Mouse (Mus musculus): ENCODE results near the gene Ube2m. TPM values are rescaled to one million over a fixed set of nuclear protein-coding genes. Genes with fewer than 3 reads are reported as not detected.
A peak's percentile ranks its signal among the peaks of the same experiment; 100 is the strongest.
"Not testable (repeated sequence)": the region's sequence is repeated elsewhere in the genome, so short reads cannot be mapped to it uniquely, and the experiment has no call there.

Gene Ube2m
- polyA plus RNA-seq (2015; fragmentation: Nextera tagmentation; extraction: Ambion mirVana) = 74.0 and 83.9 TPM in 2 replicates

DNA sequence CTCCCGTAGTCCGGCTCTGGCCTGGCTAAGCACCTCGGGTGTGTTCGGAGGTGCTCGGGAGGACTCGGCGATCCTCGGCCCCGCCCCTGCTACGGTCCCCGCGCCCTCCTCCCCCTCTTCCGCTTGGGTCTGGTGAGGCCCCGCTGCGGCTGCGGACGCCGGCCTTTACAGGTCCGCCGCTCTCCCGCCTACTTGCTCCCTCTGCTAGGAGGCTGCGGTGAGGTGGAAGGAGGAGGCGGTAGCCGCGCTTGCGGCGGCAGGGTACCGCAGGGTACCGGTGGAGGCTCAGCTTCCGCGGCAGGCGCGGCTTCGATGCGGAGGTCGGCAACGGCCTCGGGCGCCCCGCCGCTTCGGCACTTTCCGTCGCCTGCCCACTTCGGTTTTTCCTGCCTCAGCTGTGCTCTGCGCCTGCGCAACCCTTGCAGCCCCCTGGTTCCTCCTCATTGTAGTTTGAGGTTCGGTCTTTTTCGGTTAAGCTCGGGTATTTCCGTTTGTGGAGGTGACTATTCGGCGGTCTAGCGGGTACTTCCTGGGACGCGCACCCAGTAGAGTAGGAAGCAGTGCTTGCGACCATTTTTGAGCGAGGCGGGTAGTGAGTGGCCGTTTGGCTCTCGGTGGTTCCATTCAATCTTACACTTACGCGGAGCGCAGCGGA is at the start of gene Ube2m:
Gene Ube2m (minus strand): TSS at position 375 of the 655 bp plus-strand sequence.
- Histone ChIP-seq H3K4me3 (ENCODE audit: low read depth, low read length) (peak within 1 kb of the TSS; percentile 72), H3K27ac (ENCODE audit: low read length) (peak within 1 kb of the TSS; percentile 100), H3K9me3 (replicated peaks; ENCODE audit: control insufficient read depth, low read length, poor library complexity, severe bottlenecking) (no peaks in the 10 kb centered on the region), H3K4me2 (ENCODE audit: low read length) (peak within 1 kb of the TSS; percentile 89), H3K27me3 (ENCODE audit: control insufficient read depth, insufficient read depth, low read depth, low read length) (peaks cover 6% of the 10 kb centered on the region), H3K9ac (ENCODE audit: low read depth, low read length) (peak within 1 kb of the TSS; percentile 97), H3K36me3 (ENCODE audit: control insufficient read depth, insufficient read depth, low read length) (peaks cover 5% of the 10 kb centered on the region; the same call in 1 of the 2 replicates), H3K4me1 (ENCODE audit: control insufficient read depth, insufficient read depth, low read length) (peaks cover 34% of the 10 kb centered on the region)
- peak; percentile 91 for ATAC-seq
- 0% methylated on average over 51 of the region's 65 CpGs for WGBS

DNA sequence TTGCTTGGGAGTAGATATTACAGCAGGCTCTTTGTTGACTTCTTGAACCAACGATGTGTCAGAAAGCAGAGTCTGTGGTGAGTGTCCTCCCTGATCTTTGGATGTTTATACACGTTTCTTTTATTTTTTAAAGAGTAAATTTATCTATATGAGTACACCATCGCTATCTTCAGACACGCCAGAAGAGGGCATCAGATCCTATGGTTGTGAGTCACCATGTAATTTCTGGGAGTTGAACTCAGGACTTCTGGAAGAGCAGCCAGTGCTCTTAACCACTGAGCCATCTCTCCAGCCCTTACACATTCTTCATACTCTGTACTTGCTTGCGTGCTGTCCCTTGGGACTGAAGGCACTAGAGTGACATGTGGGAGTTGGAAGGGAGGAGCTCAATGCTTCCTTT is 34.2 kb upstream of the Ube2m start:
- Histone ChIP-seq H3K4me3 (ENCODE audit: low read depth, low read length) (no peak overlapping the region), H3K36me3 (ENCODE audit: control insufficient read depth, insufficient read depth, low read length) (no peaks in the 10 kb centered on the region), H3K4me1 (ENCODE audit: control insufficient read depth, insufficient read depth, low read length) (no peaks in the 10 kb centered on the region), H3K9ac (ENCODE audit: low read depth, low read length) (no peak overlapping the region), H3K9me3 (replicated peaks; ENCODE audit: control insufficient read depth, low read length, poor library complexity, severe bottlenecking) (no peaks in the 10 kb centered on the region), H3K27ac (ENCODE audit: low read length) (no peak overlapping the region), H3K27me3 (ENCODE audit: control insufficient read depth, insufficient read depth, low read depth, low read length) (no peaks in the 10 kb centered on the region), H3K4me2 (ENCODE audit: low read length) (no peak overlapping the region)
- ATAC-seq = no peak
- 57% methylated on average over 5 of the region's 5 CpGs for WGBS

DNA sequence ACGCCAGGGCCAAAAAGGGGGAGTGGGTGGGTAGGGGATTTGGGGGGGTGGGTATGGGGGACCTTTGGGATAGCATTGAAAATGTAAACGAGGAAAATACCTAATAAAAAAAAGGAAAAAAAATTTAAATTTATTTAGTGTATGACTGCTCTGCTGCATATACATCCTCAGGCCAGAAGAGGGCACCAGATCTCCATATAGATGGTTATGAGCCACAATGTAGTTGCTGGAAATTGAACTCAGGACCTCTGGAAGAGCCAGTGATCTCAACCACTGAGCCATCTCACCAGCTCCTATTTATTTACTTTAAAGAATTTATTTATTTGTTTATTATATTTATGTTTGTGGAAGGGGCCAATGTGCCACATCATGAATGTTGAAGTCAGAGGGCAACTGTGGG is 25.3 kb upstream of the Ube2m start:
- not testable (repeated sequence) for H3K9ac ChIP-seq (ENCODE audit: low read depth, low read length); H3K4me2 ChIP-seq (ENCODE audit: low read length); H3K4me3 ChIP-seq (ENCODE audit: low read depth, low read length); H3K27me3 ChIP-seq (ENCODE audit: control insufficient read depth, insufficient read depth, low read depth, low read length); H3K36me3 ChIP-seq (ENCODE audit: control insufficient read depth, insufficient read depth, low read length); H3K4me1 ChIP-seq (ENCODE audit: control insufficient read depth, insufficient read depth, low read length); ATAC-seq; H3K9me3 ChIP-seq (replicated peaks; ENCODE audit: control insufficient read depth, low read length, poor library complexity, severe bottlenecking); H3K27ac ChIP-seq (ENCODE audit: low read length)
- 22% methylated on average over 1 of the region's 2 CpGs for WGBS

DNA sequence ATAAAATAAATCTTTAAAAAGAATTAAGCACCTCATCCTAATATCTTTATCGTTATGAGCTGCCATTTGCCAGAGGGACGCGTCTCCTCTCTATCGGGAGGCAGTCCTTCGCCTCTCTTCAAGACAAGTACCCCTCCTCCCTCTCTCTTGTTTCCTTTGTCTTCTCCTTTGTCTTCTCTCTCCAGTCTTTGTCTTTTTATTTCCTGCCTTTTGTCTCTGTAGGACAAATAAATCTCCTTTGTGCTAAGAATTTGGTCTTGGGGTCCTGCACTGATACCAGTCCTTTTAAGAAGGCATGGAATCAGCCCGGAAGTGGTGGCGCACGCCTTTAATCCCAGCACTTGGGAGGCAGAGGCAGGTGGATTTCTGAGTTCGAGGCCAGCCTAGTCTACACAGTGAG is 21.5 kb upstream of the Ube2m start:
- H3K4me3 ChIP-seq (ENCODE audit: low read depth, low read length) = no peak overlapping the region
- no peaks in the 10 kb centered on the region for H3K36me3 ChIP-seq (ENCODE audit: control insufficient read depth, insufficient read depth, low read length)
- no peaks in the 10 kb centered on the region for H3K27me3 ChIP-seq (ENCODE audit: control insufficient read depth, insufficient read depth, low read depth, low read length)
- no peaks in the 10 kb centered on the region; the same call in 1 of the 2 replicates for H3K9me3 ChIP-seq (replicated peaks; ENCODE audit: control insufficient read depth, low read length, poor library complexity, severe bottlenecking)
- H3K4me2 ChIP-seq (ENCODE audit: low read length) = no peak overlapping the region
- H3K4me1 ChIP-seq (ENCODE audit: control insufficient read depth, insufficient read depth, low read length) = peaks cover 3% of the 10 kb centered on the region; the same call in 1 of the 2 replicates
- H3K9ac ChIP-seq (ENCODE audit: low read depth, low read length) = no peak overlapping the region
- no peak for ATAC-seq
- 85% methylated on average over 9 of the region's 9 CpGs for WGBS
- H3K27ac ChIP-seq (ENCODE audit: low read length) = no peak overlapping the region

DNA sequence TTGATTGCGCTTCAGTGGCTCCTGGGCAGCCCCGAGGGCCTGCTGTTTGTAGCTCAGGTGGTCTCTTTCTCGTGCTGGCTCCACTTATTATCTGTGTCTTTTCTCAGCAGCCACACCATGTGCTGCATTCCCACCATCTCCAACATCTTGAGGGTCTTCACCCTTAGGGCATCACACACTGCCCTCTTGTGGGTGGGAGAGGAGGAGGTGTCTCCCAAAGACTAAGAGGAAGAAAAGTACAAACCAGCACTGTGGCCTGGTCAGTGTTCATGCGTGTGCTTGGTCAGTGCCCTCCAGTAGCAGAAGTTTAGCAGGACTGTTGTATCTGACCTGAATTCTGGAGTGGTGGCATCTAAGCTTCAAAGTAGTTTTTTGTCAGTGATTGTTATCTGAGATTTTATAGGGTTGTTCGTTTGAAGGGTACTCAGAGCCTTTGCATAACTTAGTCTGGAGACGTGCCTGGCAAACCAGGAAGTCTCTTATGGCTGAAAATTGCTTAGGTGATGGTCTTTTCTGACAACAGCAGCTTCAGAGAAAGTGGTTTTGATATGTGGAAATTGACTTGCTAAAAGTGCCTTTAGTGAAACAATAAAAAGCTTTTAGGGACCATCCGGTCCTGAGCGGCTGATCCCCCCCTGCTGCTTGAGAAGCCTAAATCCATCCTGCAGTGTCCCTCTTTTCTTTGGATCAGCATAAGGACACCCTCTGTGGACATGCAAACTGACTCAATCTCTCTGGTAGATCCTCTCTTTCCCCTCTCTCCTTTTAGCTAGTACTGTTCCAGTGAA is 19.0 kb upstream of the Ube2m start:
- Histone ChIP-seq H3K4me2 (ENCODE audit: low read length) (no peak overlapping the region), H3K9me3 (replicated peaks; ENCODE audit: control insufficient read depth, low read length, poor library complexity, severe bottlenecking) (no peaks in the 10 kb centered on the region), H3K27ac (ENCODE audit: low read length) (no peak overlapping the region), H3K4me3 (ENCODE audit: low read depth, low read length) (no peak overlapping the region), H3K4me1 (ENCODE audit: control insufficient read depth, insufficient read depth, low read length) (peaks cover 8% of the 10 kb centered on the region), H3K36me3 (ENCODE audit: control insufficient read depth, insufficient read depth, low read length) (no peaks in the 10 kb centered on the region), H3K9ac (ENCODE audit: low read depth, low read length) (no peak overlapping the region), H3K27me3 (ENCODE audit: control insufficient read depth, insufficient read depth, low read depth, low read length) (no peaks in the 10 kb centered on the region)
- ATAC-seq = no peak
- 40% methylated on average over 8 of the region's 8 CpGs for WGBS

DNA sequence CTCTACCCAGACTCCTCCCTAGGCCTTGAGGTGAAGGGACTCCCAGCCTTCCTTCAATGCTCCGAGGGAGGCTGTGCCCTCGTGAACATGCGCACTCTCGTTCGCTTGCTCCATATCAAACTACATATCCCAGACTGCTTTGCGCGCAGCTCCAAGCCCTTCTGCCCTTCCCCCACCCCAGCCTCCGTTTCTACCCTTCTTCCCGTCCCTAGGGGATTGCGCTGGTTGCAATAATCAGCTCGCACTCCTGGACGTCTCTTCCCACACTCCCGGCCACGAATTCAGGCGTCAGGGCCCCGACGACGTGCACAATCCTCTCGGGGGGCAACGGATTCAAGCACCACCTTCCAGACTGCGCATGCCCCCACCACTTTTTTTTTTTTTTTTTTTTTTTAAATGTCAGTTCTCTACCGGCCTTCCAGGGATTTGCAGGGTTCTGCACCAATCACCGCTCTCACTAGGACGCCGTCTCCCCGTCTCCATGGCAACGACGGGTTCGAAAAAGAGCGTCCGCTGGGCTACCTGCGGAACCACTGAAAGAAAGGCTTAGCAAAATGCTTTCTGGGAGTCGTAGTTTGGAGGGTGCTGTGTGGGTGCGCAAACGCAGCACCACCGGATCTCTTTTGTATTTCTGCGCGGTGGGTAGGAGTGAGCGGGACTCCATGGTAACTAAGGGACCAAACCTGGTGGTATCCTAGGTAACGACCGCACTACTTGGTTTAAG is 16.4 kb upstream of the Ube2m start, which contains the start of gene Mzf1:
Gene Mzf1 (minus strand): TSS at position 478 of the 724 bp plus-strand sequence.
- Histone ChIP-seq H3K9ac (ENCODE audit: low read depth, low read length) (peak within 1 kb of the TSS; percentile 79), H3K36me3 (ENCODE audit: control insufficient read depth, insufficient read depth, low read length) (no peaks in the 10 kb centered on the region), H3K4me2 (ENCODE audit: low read length) (peak within 1 kb of the TSS; percentile 59), H3K27me3 (ENCODE audit: control insufficient read depth, insufficient read depth, low read depth, low read length) (no peaks in the 10 kb centered on the region), H3K4me1 (ENCODE audit: control insufficient read depth, insufficient read depth, low read length) (peaks cover 8% of the 10 kb centered on the region), H3K27ac (ENCODE audit: low read length) (peak within 1 kb of the TSS; percentile 96), H3K4me3 (ENCODE audit: low read depth, low read length) (peak within 1 kb of the TSS; percentile 62), H3K9me3 (replicated peaks; ENCODE audit: control insufficient read depth, low read length, poor library complexity, severe bottlenecking) (no peaks in the 10 kb centered on the region)
- peak; percentile 97 for ATAC-seq
- WGBS = under 1% methylated on average over 41 of the region's 41 CpGs

DNA sequence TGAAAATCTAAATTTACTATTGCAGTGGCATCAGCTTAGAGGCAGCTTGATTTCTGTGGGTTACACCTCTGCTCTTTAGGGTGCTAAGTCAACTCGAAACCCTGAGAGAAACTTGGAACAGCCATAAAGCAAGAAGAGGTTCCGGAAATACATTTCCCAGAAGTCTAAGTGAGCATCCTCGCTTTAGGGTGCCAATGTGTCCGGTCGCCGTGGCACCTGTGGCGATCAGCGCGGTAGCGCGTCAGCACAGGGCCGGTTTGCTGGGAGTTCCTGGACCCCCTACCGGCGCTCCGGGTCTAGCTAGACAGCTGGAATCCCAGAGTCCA is 15.8 kb upstream of the Ube2m start:
- WGBS = under 1% methylated on average over 15 of the region's 15 CpGs
- H3K4me3 ChIP-seq (ENCODE audit: low read depth, low read length) = peak overlapping the region; percentile 62
- no peaks in the 10 kb centered on the region for H3K27me3 ChIP-seq (ENCODE audit: control insufficient read depth, insufficient read depth, low read depth, low read length)
- H3K9ac ChIP-seq (ENCODE audit: low read depth, low read length) = peak overlapping the region; percentile 79
- peaks cover 8% of the 10 kb centered on the region for H3K4me1 ChIP-seq (ENCODE audit: control insufficient read depth, insufficient read depth, low read length)
- H3K27ac ChIP-seq (ENCODE audit: low read length) = peak overlapping the region; percentile 96
- H3K9me3 ChIP-seq (replicated peaks; ENCODE audit: control insufficient read depth, low read length, poor library complexity, severe bottlenecking) = no peaks in the 10 kb centered on the region
- ATAC-seq = no peak
- H3K4me2 ChIP-seq (ENCODE audit: low read length) = peak overlapping the region; percentile 59
- no peaks in the 10 kb centered on the region for H3K36me3 ChIP-seq (ENCODE audit: control insufficient read depth, insufficient read depth, low read length)

DNA sequence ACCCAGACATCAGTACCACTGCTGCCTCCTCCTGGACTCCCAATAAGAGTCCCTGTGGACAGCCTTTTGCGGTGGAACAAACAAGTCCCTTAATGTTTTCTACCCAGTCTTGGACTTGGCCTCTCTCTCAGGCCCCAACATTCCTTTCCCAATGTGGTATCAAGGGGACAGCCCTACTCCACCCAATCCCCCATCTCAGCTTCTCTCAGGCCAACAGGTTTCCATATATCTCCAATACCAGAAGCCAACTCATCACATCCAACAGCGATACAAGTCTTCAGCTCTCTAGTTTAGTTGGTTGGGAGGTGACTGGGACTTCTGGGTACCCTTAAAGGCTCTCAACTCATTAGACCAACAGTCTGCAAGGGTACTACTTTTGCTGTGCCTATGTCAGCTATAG is 15.4 kb upstream of the Ube2m start:
- Histone ChIP-seq H3K4me3 (ENCODE audit: low read depth, low read length) (peak overlapping the region; percentile 62), H3K9ac (ENCODE audit: low read depth, low read length) (no peak overlapping the region), H3K9me3 (replicated peaks; ENCODE audit: control insufficient read depth, low read length, poor library complexity, severe bottlenecking) (no peaks in the 10 kb centered on the region), H3K4me1 (ENCODE audit: control insufficient read depth, insufficient read depth, low read length) (peaks cover 8% of the 10 kb centered on the region), H3K27ac (ENCODE audit: low read length) (peak overlapping the region; percentile 96; the same call in 1 of the 2 replicates), H3K36me3 (ENCODE audit: control insufficient read depth, insufficient read depth, low read length) (no peaks in the 10 kb centered on the region), H3K4me2 (ENCODE audit: low read length) (peak overlapping the region; percentile 59), H3K27me3 (ENCODE audit: control insufficient read depth, insufficient read depth, low read depth, low read length) (no peaks in the 10 kb centered on the region)
- WGBS = 93% methylated on average over 2 of the region's 2 CpGs
- no peak for ATAC-seq
